Mouse (Mus musculus): ENCODE results near the gene Med21. TPM values are rescaled to one million over a fixed set of nuclear protein-coding genes. Genes with fewer than 3 reads are reported as not detected.
A peak's percentile ranks its signal among the peaks of the same experiment; 100 is the strongest.

The Med21 gene
- total and polyA plus RNA-seq, 3 experiments = 42.4 to 124 (median 56.0) TPM

DNA sequence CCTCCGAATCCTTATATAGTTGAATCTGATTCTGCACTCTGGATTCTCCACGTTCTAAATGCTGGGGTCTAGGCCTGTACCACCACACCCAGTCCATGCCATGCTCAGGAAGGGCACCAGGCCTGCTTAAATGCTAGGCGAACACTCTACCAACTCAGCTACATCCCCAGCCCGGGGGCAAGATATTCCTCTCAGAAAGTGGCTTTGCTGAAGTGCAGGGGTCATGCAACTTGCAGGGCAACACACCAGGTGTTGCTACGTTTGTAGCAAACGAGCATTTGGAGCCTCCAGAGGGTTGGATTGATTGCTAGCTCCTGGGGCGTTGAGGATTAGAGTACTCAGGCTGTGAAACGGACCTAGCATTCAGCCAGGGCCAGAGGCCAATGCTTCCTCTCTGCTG is 9.2 kb upstream of the Med21 start:
- Histone ChIP-seq H3K4me3 (replicated peaks in 1 of 3; ENCODE audit: low read depth in 2 of 3, low read length in 2 of 3, poor library complexity in 1 of 3) (peak overlapping the region in 2 of 3 experiments; percentile 75 to 94), H3K36me3 (replicated peaks in 1 of 2; ENCODE audit: control insufficient read depth in 1 of 2, insufficient read depth in 1 of 2, low read length in 1 of 2) (no peaks in the 10 kb centered on the region), H3K4me2 (ENCODE audit: insufficient read depth, low read depth, poor library complexity, severe bottlenecking) (peak overlapping the region; percentile 26), H3K9me3 (replicated peaks; ENCODE audit: low read length) (no peaks in the 10 kb centered on the region), H3K9ac (ENCODE audit: insufficient read depth, low read depth) (peak overlapping the region; percentile 92), H3K4me1 (ENCODE audit: control insufficient read depth in 1 of 2, insufficient read depth in 2 of 2) (peaks cover 12 to 13% of the 10 kb centered on the region in 2 experiments), H3K27me3 (replicated peaks) (no peaks in the 10 kb centered on the region), H3K79me2 (replicated peaks; ENCODE audit: control insufficient read depth, extremely low read depth, insufficient read depth, poor library complexity, severe bottlenecking) (no peaks in the 10 kb centered on the region), H3K27ac (ENCODE audit: insufficient read depth, low read depth) (no peak overlapping the region)
- in situ Hi-C loops (cut with MboI; ENCODE audit: low pct_ligation_motif_present, low pct_unique_long_range_greater_than_20kb, low sequenced_read_pairs) (no loop called here), dilution Hi-C loops (cut with MboI; ENCODE audit: extremely low pct_ligation_motif_present, extremely low pct_unique_long_range_greater_than_20kb, low sequenced_read_pairs) (no loop called here)
- DNase-seq (ENCODE audit: extremely low read depth) = no peak
- TF ChIP-seq ZMIZ1 (IDR thresholded peaks at IDR 0.05; ENCODE audit: low read depth, low read length) (no peak), ETS1 (conservative IDR thresholded peaks at IDR 0.05; ENCODE audit: low read depth, low read length) (no peak), CHD2 (IDR thresholded peaks at IDR 0.05; ENCODE audit: low read length) (no peak), CTCF (conservative IDR thresholded peaks at IDR 0.05 in 1 of 2, IDR thresholded peaks at IDR 0.05 in 1 of 2; ENCODE audit: low read depth in 2 of 2, low read length in 2 of 2) (no peak), GABPA (IDR thresholded peaks at IDR 0.05; ENCODE audit: insufficient replicate concordance, low read depth, low read length) (no peak), POLR2AphosphoS2 (IDR thresholded peaks at IDR 0.05; ENCODE audit: low read depth, low read length) (no peak), JUN (IDR thresholded peaks at IDR 0.05; ENCODE audit: insufficient read depth, low read depth, low read length) (no peak), MEF2A (IDR thresholded peaks at IDR 0.05; ENCODE audit: borderline replicate concordance, low read depth, low read length) (no peak), E2F4 (IDR thresholded peaks at IDR 0.05; ENCODE audit: insufficient replicate concordance, low read depth, low read length) (no peak), MXI1 (IDR thresholded peaks at IDR 0.05; ENCODE audit: low read depth, low read length) (no peak), PAX5 (IDR thresholded peaks at IDR 0.05; ENCODE audit: low read length) (no peak), IRF4 (IDR thresholded peaks at IDR 0.05; ENCODE audit: low read depth, low read length) (no peak), SIN3A (IDR thresholded peaks at IDR 0.05; ENCODE audit: low read length) (no peak), NRF1 (IDR thresholded peaks at IDR 0.05; ENCODE audit: low read depth, low read length) (no peak), RCOR1 (conservative IDR thresholded peaks at IDR 0.05; ENCODE audit: low read depth, low read length) (no peak), NELFE (IDR thresholded peaks at IDR 0.05; ENCODE audit: low read depth, low read length) (no peak)

DNA sequence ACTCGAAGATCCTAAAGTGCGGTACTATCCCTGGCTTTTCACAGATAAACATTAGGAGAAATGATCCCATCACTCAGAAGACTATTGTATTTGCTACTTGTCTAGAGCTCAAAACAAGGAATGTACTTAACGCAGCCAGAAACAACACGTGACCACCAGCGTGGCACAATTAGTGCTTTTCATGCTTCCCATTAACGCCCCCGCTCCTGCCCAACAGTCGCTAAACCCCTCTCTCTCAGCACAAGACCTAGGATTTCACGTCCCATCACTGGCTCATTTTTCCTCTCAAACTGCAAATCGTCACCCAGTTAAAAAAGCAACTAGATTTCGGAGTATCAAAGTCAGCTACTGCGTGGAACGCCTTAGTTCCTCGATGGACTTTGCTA is 8.7 kb upstream of the Med21 start:
- DNase-seq (ENCODE audit: extremely low read depth) = no peak
- peaks cover 15% of the 10 kb centered on the region in 2 experiments for H3K4me1 ChIP-seq (ENCODE audit: control insufficient read depth in 1 of 2, insufficient read depth in 2 of 2)
- H3K27me3 ChIP-seq (replicated peaks) = no peaks in the 10 kb centered on the region
- in situ Hi-C loops (cut with MboI; ENCODE audit: low pct_ligation_motif_present, low pct_unique_long_range_greater_than_20kb, low sequenced_read_pairs) (no loop called here), dilution Hi-C loops (cut with MboI; ENCODE audit: extremely low pct_ligation_motif_present, extremely low pct_unique_long_range_greater_than_20kb, low sequenced_read_pairs) (no loop called here)
- no peak overlapping the region for H3K27ac ChIP-seq (ENCODE audit: insufficient read depth, low read depth)
- no peaks in the 10 kb centered on the region for H3K36me3 ChIP-seq (replicated peaks in 1 of 2; ENCODE audit: control insufficient read depth in 1 of 2, insufficient read depth in 1 of 2, low read length in 1 of 2)
- peak overlapping the region; percentile 92 for H3K9ac ChIP-seq (ENCODE audit: insufficient read depth, low read depth)
- no peaks in the 10 kb centered on the region for H3K79me2 ChIP-seq (replicated peaks; ENCODE audit: control insufficient read depth, extremely low read depth, insufficient read depth, poor library complexity, severe bottlenecking)
- H3K4me2 ChIP-seq (ENCODE audit: insufficient read depth, low read depth, poor library complexity, severe bottlenecking) = peak overlapping the region; percentile 26
- H3K4me3 ChIP-seq (replicated peaks in 1 of 3; ENCODE audit: low read depth in 2 of 3, low read length in 2 of 3, poor library complexity in 1 of 3) = peak overlapping the region; percentile 75 to 94 (median 78)
- peak; percentile 70 for TF ChIP-seq USF1 (IDR thresholded peaks at IDR 0.05; ENCODE audit: low read depth, low read length)
- TF ChIP-seq MXI1 (IDR thresholded peaks at IDR 0.05; ENCODE audit: low read depth, low read length) = peak; percentile 48; the same call in 1 of the 2 replicates
- no peak for TF ChIP-seq RCOR1 (conservative IDR thresholded peaks at IDR 0.05; ENCODE audit: low read depth, low read length)
- TF ChIP-seq BHLHE40 (IDR thresholded peaks at IDR 0.05; ENCODE audit: low read depth, low read length) = peak; percentile 76
- no peak for TF ChIP-seq ZNF384 (IDR thresholded peaks at IDR 0.05; ENCODE audit: low read depth, low read length)
- TF ChIP-seq USF2 (conservative IDR thresholded peaks at IDR 0.05; ENCODE audit: low read depth, low read length) = peak; percentile 70
- peak; percentile 76 for TF ChIP-seq MAX (IDR thresholded peaks at IDR 0.05; ENCODE audit: low read length)
- peak; percentile 50; the same call in 1 of the 2 replicates for TF ChIP-seq MYC (IDR thresholded peaks at IDR 0.05; ENCODE audit: low read depth, low read length)
- no peaks in the 10 kb centered on the region for H3K9me3 ChIP-seq (replicated peaks; ENCODE audit: low read length)

Measured in CH12.LX (cell line).